Mouse (Mus musculus) forebrain, postnatal 0 days (tissue): ENCODE measurements around the gene Tufm. TPM values are rescaled to one million over a fixed set of nuclear protein-coding genes. Genes with fewer than 3 reads are reported as not detected.

Experiments used
- ATAC-seq: fragments of 200-750 bp; cut with Nextera tagmentation; 2 replicates; pipeline ENCODE4 v1.8.0; 2017; ENCODE audit warnings: mild to moderate bottlenecking, moderate library complexity
- DNase-seq: peaks from one replicate; pipeline ENCODE4 v3.0.0-alpha.2; 2015
- H3K27ac ChIP-seq: fragments of 300-500 bp; sonication (generic); 2 replicates; pipeline ENCODE4 v1.5.1; 2014; ENCODE audit warnings: low read depth, mild to moderate bottlenecking, antibody characterized with exemption, low read length, moderate library complexity, mixed read lengths
- H3K27me3 ChIP-seq: fragments of 300-500 bp; sonication (generic); 2 replicates; pipeline ENCODE4 v1.6.1; 2014; ENCODE audit warnings: mild to moderate bottlenecking, low read length, mixed read lengths; ENCODE audit not compliant: insufficient read depth
- H3K36me3 ChIP-seq: fragments of 300-500 bp; sonication (generic); 2 replicates; pipeline ENCODE4 v1.6.1; 2014; ENCODE audit warnings: mild to moderate bottlenecking, moderate library complexity; ENCODE audit not compliant: insufficient read depth
- H3K4me1 ChIP-seq: fragments of 300-500 bp; sonication (generic); 2 replicates; pipeline ENCODE4 v1.6.1; 2014; ENCODE audit warnings: antibody characterized with exemption; ENCODE audit not compliant: insufficient read depth
- H3K4me2 ChIP-seq: fragments of 300-500 bp; sonication (generic); 2 replicates; pipeline ENCODE4 v1.6.1; 2014; ENCODE audit warnings: low read depth, mild to moderate bottlenecking, moderate library complexity
- H3K4me3 ChIP-seq: fragments of 300-500 bp; sonication (generic); 2 replicates; pipeline ENCODE4 v1.5.1; 2014; ENCODE audit warnings: low read depth, low read length, mixed read lengths
- H3K9ac ChIP-seq: fragments of 300-500 bp; sonication (generic); 2 replicates; pipeline ENCODE4 v1.6.1; 2014; ENCODE audit warnings: mild to moderate bottlenecking
- H3K9me3 ChIP-seq: fragments of 300-500 bp; sonication (generic); 2 replicates; pipeline ENCODE4 v1.6.1; 2016; ENCODE audit warnings: low read length
- CTCF ChIP-seq: sonication (generic); IDR thresholded peaks from 2 replicates; pipeline ENCODE4 v1.5.1; 2016; ENCODE audit warnings: antibody characterized with exemption, control low read depth, low read depth
- WGBS: fragments of 180-500 bp; shearing (Covaris S2); extraction: QIAGEN DNeasy Blood & Tissue Kit; methylation state at CpG from one replicate; pipeline ENCODE4 v1.1.7; 2014; 5-methylcytosine and 5-hydroxymethylcytosine counted together
- polyA plus RNA-seq: library from polyadenylated mRNA; unstranded; fragments of >200 nt; fragmentation: Nextera tagmentation; extraction: Ambion mirVana; gene quantifications from 2 replicates; pipeline ENCODE4 v1.2.1, GENCODE M21; 2015
- total RNA-seq: library from RNA; depleted of rRNA; stranded (reverse); fragments of >200 nt; gene quantifications from 2 replicates; pipeline ENCODE4 v1.2.3, GENCODE M21; 2014

Gene Tufm
- total and polyA plus RNA-seq, 2 experiments from 2014 or later: 75.9 to 102 TPM

GRCm38 (mm10) chr7:126458844-126459618, 28.1 kb upstream of the Tufm start:
- no peaks in the 10 kb centered on the region for H3K4me1 ChIP-seq
- H3K9ac ChIP-seq: no peak overlapping the region
- no peaks in the 10 kb centered on the region for H3K36me3 ChIP-seq
- DNase-seq (no peak), ATAC-seq (no peak)
- no peak overlapping the region for H3K4me2 ChIP-seq
- no peak overlapping the region for H3K27ac ChIP-seq
- 86% methylated on average over 11 of the region's 11 CpGs for WGBS
- H3K9me3 ChIP-seq: no peaks in the 10 kb centered on the region
- no peaks in the 10 kb centered on the region for H3K27me3 ChIP-seq
- TF ChIP-seq CTCF: no peak
- H3K4me3 ChIP-seq: no peak overlapping the region

GRCm38 (mm10) chr7:126460623-126461399, 26.4 kb upstream of the Tufm start:
- Histone ChIP-seq H3K4me1 (no peaks in the 10 kb centered on the region), H3K27me3 (no peaks in the 10 kb centered on the region), H3K9ac (no peak overlapping the region), H3K27ac (no peak overlapping the region), H3K36me3 (no peaks in the 10 kb centered on the region; the same call in 1 of the 2 replicates), H3K9me3 (no peaks in the 10 kb centered on the region), H3K4me2 (no peak overlapping the region), H3K4me3 (no peak overlapping the region)
- DNase-seq: no peak
- WGBS: 42% methylated on average over 10 of the region's 10 CpGs
- no peak for TF ChIP-seq CTCF
- no peak for ATAC-seq

GRCm38 (mm10) chr7:126461626-126462025, 25.5 kb upstream of the Tufm start:
- Histone ChIP-seq H3K9ac (no peak overlapping the region), H3K4me3 (no peak overlapping the region), H3K27me3 (no peaks in the 10 kb centered on the region), H3K27ac (no peak overlapping the region), H3K9me3 (no peaks in the 10 kb centered on the region), H3K36me3 (peaks cover 4% of the 10 kb centered on the region; the same call in 1 of the 2 replicates), H3K4me1 (no peaks in the 10 kb centered on the region), H3K4me2 (no peak overlapping the region)
- ATAC-seq (no peak), DNase-seq (no peak)
- WGBS: 62% methylated on average over 3 of the region's 3 CpGs
- no peak for TF ChIP-seq CTCF

GRCm38 (mm10) chr7:126463004-126463403, 24.2 kb upstream of the Tufm start, which contains the start of gene Atp2a1:
Atp2a1 (minus strand) TSS chr7:126463108.
- no peaks in the 10 kb centered on the region for H3K4me1 ChIP-seq
- ATAC-seq (no peak), DNase-seq (no peak)
- H3K27me3 ChIP-seq: no peaks in the 10 kb centered on the region
- no peak within 1 kb of the TSS for H3K27ac ChIP-seq
- TF ChIP-seq CTCF: no peak
- no peak within 1 kb of the TSS for H3K4me2 ChIP-seq
- peaks cover 18% of the 10 kb centered on the region for H3K36me3 ChIP-seq
- H3K9ac ChIP-seq: no peak within 1 kb of the TSS
- no peaks in the 10 kb centered on the region for H3K9me3 ChIP-seq
- no peak within 1 kb of the TSS for H3K4me3 ChIP-seq
- WGBS: 52% methylated on average over 5 of the region's 5 CpGs

- Histone ChIP-seq H3K27ac (no peak overlapping the region), H3K9ac (no peak overlapping the region), H3K4me2 (no peak overlapping the region), H3K36me3 (peaks cover 21% of the 10 kb centered on the region), H3K9me3 (no peaks in the 10 kb centered on the region), H3K4me3 (no peak overlapping the region), H3K4me1 (no peaks in the 10 kb centered on the region), H3K27me3 (no peaks in the 10 kb centered on the region)
- no peak for ATAC-seq
- DNase-seq: no peak
- no peak for TF ChIP-seq CTCF
- 65% methylated on average over 4 of the region's 4 CpGs for WGBS
Observed at GRCm38 (mm10) chr7:126463547-126463946, 23.6 kb upstream of the Tufm start.

- Histone ChIP-seq H3K4me3 (no peak overlapping the region), H3K9me3 (no peaks in the 10 kb centered on the region), H3K27ac (no peak overlapping the region), H3K4me2 (no peak overlapping the region), H3K36me3 (peaks cover 27% of the 10 kb centered on the region), H3K27me3 (no peaks in the 10 kb centered on the region), H3K9ac (no peak overlapping the region), H3K4me1 (no peaks in the 10 kb centered on the region)
- 55% methylated on average over 4 of the region's 4 CpGs for WGBS
- DNase-seq (no peak), ATAC-seq (no peak)
- no peak for TF ChIP-seq CTCF
Observed at GRCm38 (mm10) chr7:126464121-126464520, 23.0 kb upstream of the Tufm start.

GRCm38 (mm10) chr7:126464836-126465235, 22.3 kb upstream of the Tufm start:
- no peak for DNase-seq

More at GRCm38 (mm10) chr7:126464836-126465235, 22.3 kb upstream of the Tufm start:
- Histone ChIP-seq H3K27ac (no peak overlapping the region), H3K4me3 (no peak overlapping the region), H3K9ac (no peak overlapping the region), H3K4me2 (no peak overlapping the region), H3K27me3 (no peaks in the 10 kb centered on the region), H3K36me3 (peaks cover 34% of the 10 kb centered on the region), H3K9me3 (no peaks in the 10 kb centered on the region), H3K4me1 (no peaks in the 10 kb centered on the region)
- ATAC-seq: no peak
- 40% methylated on average over 5 of the region's 5 CpGs for WGBS
- no peak for TF ChIP-seq CTCF
